Mouse (Mus musculus): ENCODE results near the gene Tex14.

Tex14 gene

DNA sequence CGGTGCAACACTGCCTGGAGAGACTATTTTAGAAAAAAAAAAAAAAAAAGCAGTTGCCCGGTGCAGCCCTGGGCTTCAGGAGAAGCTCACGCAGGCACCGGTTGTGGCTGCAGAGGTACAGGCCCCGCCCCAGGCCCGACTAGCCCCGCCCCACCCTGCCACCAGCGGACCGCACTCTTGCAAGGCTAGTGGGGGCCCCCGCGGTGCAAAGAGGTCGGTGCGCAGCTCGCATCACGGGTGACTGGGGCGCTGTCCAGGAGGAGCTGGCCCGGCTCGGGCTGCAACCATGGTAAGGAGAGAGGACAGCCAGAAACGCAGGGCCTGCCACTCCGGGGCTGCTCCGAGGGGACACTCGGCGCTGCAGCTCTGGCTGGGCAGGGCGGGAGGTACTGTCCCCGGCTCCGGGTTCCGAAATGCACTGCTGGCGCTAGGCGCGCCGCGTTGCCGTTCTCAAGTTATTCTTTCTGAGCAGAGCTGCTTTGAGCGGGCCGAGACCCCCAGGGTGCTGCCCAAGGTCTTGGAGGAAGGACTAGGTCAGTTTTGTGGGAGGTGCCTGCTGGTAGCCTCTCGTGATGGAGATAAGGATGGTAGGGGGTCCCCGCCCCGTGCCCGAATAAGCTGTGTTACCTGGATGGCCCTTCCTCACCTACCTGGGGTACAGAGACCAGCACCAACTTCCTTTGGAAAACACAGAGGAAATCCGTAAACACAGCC lies 173.5 kb downstream of the Tex14 start:
- H3K9me3 ChIP-seq (ENCODE audit: low read length) = no peaks in the 10 kb centered on the region
- peaks cover 78% of the 10 kb centered on the region for H3K27me3 ChIP-seq (ENCODE audit: insufficient read depth, low read length)
- peak overlapping the region; percentile 81 for H3K4me3 ChIP-seq (replicated peaks; ENCODE audit: low read length)
- TF ChIP-seq NANOG (IDR thresholded peaks at IDR 0.05; ENCODE audit: borderline replicate concordance, low read length) = no peak
- TF ChIP-seq POU5F1 (IDR thresholded peaks at IDR 0.05; ENCODE audit: borderline replicate concordance, low read length) = no peak
- TF ChIP-seq CTCF (conservative IDR thresholded peaks at IDR 0.05; ENCODE audit: low read length) = no peak
- H3K36me3 ChIP-seq (ENCODE audit: insufficient read depth, low read length) = no peaks in the 10 kb centered on the region
- peaks cover 61% of the 10 kb centered on the region for H3K4me1 ChIP-seq (replicated peaks; ENCODE audit: low read depth, low read length)

DNA sequence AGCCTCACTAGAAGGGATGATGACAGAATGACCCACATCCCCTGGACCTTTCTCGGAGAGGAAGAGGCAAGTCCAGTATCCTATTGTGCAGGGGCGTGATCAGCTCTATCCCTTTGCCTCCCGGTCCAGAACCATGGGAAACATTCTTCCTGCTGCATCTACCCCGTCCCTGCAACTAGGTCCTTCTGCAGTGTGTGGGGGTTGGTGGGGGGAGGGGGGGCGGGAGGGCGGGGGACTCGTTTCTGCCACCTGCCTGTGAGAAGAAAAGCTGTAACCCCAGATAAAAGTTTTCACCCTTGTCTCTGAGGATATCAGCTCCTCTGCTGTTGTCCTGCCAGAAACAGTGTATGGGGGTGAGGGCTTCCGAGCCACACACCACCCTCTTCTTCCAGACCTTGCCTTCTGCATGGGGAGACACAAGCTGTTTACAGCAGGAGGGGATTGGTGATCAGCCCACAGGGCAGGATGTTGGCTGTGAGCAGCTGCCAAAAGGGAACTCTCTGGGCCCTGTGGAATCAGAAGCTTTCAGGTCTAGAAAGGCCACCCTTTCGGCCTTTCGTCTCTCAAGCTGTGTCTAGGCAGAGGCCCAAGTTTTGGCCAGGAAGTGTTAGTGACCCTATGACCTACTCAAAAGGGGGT lies 174.2 kb downstream of the Tex14 start:
- Histone ChIP-seq H3K27me3 (ENCODE audit: insufficient read depth, low read length) (peaks cover 76% of the 10 kb centered on the region), H3K4me3 (replicated peaks; ENCODE audit: low read length) (peak overlapping the region; percentile 81), H3K36me3 (ENCODE audit: insufficient read depth, low read length) (no peaks in the 10 kb centered on the region), H3K4me1 (replicated peaks; ENCODE audit: low read depth, low read length) (peaks cover 59% of the 10 kb centered on the region), H3K9me3 (ENCODE audit: low read length) (no peaks in the 10 kb centered on the region)
- TF ChIP-seq CTCF (conservative IDR thresholded peaks at IDR 0.05; ENCODE audit: low read length) = no peak
- no peak for TF ChIP-seq POU5F1 (IDR thresholded peaks at IDR 0.05; ENCODE audit: borderline replicate concordance, low read length)
- no peak for TF ChIP-seq NANOG (IDR thresholded peaks at IDR 0.05; ENCODE audit: borderline replicate concordance, low read length)

DNA sequence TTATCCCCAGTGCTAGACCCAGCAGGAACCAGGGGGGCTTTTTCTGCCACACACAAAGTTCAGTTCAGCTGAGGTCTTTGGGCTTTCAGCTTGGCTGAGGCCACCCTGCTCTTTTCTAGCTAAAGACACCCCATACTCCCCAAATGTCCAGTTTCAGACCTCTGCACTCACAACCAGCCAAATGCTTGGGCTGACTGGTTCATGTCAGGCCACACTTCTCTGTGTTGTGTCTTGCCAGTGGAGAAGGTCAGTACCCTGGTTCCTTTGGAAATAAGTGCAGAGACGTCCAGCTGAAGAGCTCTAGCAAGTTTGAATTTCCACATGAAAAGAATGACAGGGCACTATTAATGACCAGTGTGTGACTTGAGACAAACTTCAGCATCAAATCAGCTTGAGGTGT lies 174.8 kb downstream of the Tex14 start:
- Histone ChIP-seq H3K27me3 (ENCODE audit: insufficient read depth, low read length) (peaks cover 79% of the 10 kb centered on the region), H3K4me3 (replicated peaks; ENCODE audit: low read length) (no peak overlapping the region), H3K36me3 (ENCODE audit: insufficient read depth, low read length) (no peaks in the 10 kb centered on the region), H3K4me1 (replicated peaks; ENCODE audit: low read depth, low read length) (peaks cover 53% of the 10 kb centered on the region), H3K9me3 (ENCODE audit: low read length) (no peaks in the 10 kb centered on the region)
- TF ChIP-seq NANOG (IDR thresholded peaks at IDR 0.05; ENCODE audit: borderline replicate concordance, low read length) (no peak), POU5F1 (IDR thresholded peaks at IDR 0.05; ENCODE audit: borderline replicate concordance, low read length) (no peak), CTCF (conservative IDR thresholded peaks at IDR 0.05; ENCODE audit: low read length) (no peak)

DNA sequence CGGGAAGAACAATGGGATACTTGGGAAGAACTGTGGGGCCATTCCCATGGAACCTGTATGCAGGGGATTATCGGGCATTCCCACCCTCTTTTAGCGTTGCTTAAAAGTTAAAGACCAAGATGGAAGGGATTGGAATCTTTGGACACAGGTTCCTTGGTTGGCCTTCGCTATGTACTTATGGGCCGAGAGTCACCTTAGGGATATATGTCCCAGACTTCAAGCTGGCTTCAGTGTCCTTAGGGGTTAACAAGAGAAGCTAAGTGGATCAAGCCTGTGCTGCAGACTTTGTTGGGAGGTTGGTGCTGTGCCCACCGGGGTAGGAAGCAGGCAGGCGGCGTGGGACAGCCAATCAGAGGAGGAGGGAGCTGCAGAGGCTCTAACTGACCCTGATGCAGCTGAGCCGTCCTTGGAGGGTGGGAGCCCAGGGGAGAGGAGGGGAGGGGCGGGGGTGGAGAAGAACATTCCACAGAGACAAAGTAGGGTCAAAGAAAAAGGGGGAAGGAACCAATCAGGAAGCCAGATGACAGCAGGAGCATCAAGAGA lies 175.7 kb downstream of the Tex14 start:
- TF ChIP-seq CTCF (conservative IDR thresholded peaks at IDR 0.05; ENCODE audit: low read length) (no peak), POU5F1 (IDR thresholded peaks at IDR 0.05; ENCODE audit: borderline replicate concordance, low read length) (no peak), NANOG (IDR thresholded peaks at IDR 0.05; ENCODE audit: borderline replicate concordance, low read length) (no peak)
- Histone ChIP-seq H3K4me1 (replicated peaks; ENCODE audit: low read depth, low read length) (peaks cover 47% of the 10 kb centered on the region), H3K9me3 (ENCODE audit: low read length) (no peaks in the 10 kb centered on the region), H3K36me3 (ENCODE audit: insufficient read depth, low read length) (no peaks in the 10 kb centered on the region), H3K27me3 (ENCODE audit: insufficient read depth, low read length) (peaks cover 77% of the 10 kb centered on the region), H3K4me3 (replicated peaks; ENCODE audit: low read length) (no peak overlapping the region)

DNA sequence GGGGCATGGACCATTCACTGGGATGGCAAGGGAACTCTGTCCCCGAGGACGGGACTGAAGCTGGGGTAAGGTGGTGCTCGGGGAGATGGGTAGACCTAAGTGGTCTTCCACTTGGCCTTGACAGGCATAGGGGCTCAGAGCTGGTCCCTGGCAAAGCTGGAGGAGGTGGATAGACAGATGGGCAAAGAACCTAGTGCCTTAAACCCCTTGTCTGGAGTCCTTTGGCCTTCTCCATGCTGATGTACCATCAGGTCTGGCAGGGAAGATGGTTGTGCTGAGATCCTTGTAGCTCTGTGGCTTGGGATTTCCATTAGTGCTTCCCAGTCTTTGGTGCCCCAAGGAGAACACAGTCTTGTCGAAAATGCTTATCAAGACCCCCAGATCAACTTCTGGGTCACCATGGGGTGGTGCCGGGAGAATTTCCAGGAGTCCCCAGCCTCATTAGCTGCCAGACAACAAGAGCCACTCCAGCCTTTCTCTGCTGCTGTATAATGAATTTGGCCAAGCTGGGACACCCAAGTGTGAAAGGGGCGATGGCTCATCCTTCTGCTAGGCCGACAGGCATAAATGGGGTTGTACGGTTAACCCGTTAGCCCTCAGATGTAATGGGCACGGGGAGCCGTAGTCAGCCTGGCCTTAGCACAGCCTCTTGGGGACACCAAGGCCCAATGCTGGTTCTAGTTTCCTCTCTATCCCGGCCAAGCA lies 176.4 kb downstream of the Tex14 start:
- H3K9me3 ChIP-seq (ENCODE audit: low read length) = no peaks in the 10 kb centered on the region
- no peak overlapping the region for H3K4me3 ChIP-seq (replicated peaks; ENCODE audit: low read length)
- TF ChIP-seq POU5F1 (IDR thresholded peaks at IDR 0.05; ENCODE audit: borderline replicate concordance, low read length) (no peak), CTCF (conservative IDR thresholded peaks at IDR 0.05; ENCODE audit: low read length) (no peak), NANOG (IDR thresholded peaks at IDR 0.05; ENCODE audit: borderline replicate concordance, low read length) (no peak)
- H3K36me3 ChIP-seq (ENCODE audit: insufficient read depth, low read length) = no peaks in the 10 kb centered on the region
- peaks cover 75% of the 10 kb centered on the region for H3K27me3 ChIP-seq (ENCODE audit: insufficient read depth, low read length)
- peaks cover 46% of the 10 kb centered on the region for H3K4me1 ChIP-seq (replicated peaks; ENCODE audit: low read depth, low read length)

DNA sequence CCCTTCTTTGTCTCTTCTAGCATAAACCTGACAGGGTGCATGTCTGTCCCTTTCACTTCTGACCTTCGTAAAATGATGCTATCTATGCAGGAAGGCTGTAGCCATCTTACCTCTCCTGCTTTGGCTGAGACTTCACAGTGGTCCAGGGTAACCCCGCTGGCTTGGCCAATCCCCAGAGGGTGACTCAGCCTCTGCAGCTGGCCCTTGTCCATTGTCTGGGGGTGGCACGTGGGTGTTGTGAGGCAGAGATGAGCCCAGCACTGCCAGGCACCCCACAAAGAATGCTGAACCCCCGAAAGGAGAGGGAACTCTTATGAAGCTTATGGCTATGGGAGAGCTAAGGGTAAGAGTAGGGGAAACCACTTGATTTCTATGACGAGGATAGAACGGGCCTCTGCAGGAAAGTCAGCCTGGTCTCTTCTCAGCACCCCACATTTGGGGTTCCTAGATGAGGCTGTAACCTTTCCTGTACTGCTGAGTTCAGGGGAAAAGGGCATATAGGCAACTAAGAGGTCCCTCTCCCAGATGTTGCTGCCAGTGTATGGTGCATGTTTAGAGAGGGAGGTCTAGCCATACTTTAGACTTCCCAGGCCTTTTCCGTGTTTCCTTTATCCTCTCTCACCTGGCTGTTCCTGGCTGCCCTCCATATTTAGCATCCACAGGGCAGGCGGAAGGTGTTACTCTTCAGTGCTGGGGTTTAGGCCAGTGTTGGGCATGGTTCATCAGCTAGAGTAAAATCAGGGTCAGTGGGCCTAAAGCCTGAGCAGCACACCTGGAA lies 177.3 kb downstream of the Tex14 start:
- Histone ChIP-seq H3K27me3 (ENCODE audit: insufficient read depth, low read length) (peaks cover 67% of the 10 kb centered on the region), H3K4me1 (replicated peaks; ENCODE audit: low read depth, low read length) (peaks cover 38% of the 10 kb centered on the region), H3K36me3 (ENCODE audit: insufficient read depth, low read length) (no peaks in the 10 kb centered on the region), H3K9me3 (ENCODE audit: low read length) (no peaks in the 10 kb centered on the region), H3K4me3 (replicated peaks; ENCODE audit: low read length) (no peak overlapping the region)
- no peak for TF ChIP-seq CTCF (conservative IDR thresholded peaks at IDR 0.05; ENCODE audit: low read length)

DNA sequence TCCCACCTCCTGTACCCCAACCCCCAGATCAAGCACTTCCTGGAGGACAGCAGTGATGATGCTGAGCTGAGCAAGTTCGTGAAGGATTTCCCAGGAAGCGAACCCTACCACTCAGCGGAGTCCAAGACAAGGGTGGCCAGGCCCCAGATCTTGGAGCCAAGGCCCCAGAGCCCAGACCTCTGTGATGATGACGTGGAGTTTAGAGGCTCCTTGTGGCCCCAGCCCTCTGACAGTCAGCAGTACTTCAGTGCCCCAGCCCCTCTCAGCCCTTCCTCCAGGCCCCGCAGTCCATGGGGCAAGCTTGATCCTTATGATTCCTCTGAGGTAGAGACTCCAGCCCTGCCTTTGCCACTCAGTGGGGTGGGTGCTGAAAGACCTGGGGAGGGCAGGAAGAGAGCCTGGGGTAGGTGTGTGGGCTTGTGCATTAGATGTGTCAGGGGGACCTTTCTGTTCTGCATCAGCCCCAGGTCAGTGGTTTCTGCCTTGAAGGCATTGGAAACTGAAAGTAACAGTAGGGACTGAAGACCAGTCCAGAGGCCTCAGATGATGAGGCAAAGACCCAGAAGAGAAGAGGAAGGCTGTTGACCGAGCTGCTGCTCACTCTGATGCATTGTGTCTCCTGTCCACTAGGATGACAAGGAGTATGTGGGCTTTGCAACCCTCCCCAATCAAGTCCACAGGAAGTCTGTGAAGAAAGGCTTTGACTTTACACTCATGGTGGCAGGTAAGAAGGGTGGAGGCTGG lies 178.6 kb downstream of the Tex14 start:
- H3K36me3 ChIP-seq (ENCODE audit: insufficient read depth, low read length) = no peaks in the 10 kb centered on the region
- no peaks in the 10 kb centered on the region for H3K9me3 ChIP-seq (ENCODE audit: low read length)
- peaks cover 32% of the 10 kb centered on the region for H3K4me1 ChIP-seq (replicated peaks; ENCODE audit: low read depth, low read length)
- no peak overlapping the region for H3K4me3 ChIP-seq (replicated peaks; ENCODE audit: low read length)
- H3K27me3 ChIP-seq (ENCODE audit: insufficient read depth, low read length) = peaks cover 54% of the 10 kb centered on the region
- no peak for TF ChIP-seq NANOG (IDR thresholded peaks at IDR 0.05; ENCODE audit: borderline replicate concordance, low read length)

Measured in E14TG2a.4 (cell line).